Mouse (Mus musculus): Measurements from ENCODE around the gene Avpr1b. TPM values are rescaled to one million over a fixed set of nuclear protein-coding genes. Genes with fewer than 3 reads are reported as not detected.
"Not testable (repeated sequence)": the region's sequence is repeated elsewhere in the genome, so short reads cannot be mapped to it uniquely, and the experiment has no call there.

Avpr1b gene
- total RNA-seq, 2 experiments from 2014 or later: not detected

DNA sequence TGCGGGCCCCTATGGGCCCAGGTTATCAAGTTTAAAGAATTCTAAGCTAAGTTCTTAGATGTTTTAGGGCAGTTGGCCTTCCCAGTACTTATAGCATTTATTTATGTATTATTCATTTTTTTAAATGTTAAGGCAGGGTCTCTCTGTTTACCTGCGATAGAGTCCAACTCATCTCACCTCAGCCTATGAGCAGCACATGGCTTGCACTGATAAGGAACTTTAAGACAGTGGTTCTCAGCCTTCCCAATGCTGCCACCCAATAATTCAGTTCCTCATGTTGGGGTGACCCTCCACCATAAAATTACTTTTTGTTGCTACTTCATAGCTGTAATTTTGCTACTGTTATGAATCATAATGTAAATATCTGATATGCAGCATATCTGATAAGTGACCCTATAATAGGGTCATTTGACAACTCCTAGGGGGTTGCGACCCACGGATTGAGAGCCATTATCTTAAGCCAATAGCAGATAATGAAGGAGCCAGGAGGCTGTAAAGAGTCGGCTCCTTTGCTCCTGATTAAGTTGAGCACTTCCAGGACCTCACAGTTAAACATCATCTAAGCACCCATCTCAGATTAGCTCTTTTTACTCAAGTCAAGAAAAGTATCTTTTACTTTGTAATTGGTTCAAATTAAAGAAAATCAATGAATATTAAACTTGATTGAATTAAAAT, 17.6 kb downstream of the Avpr1b start:
- intact Hi-C loops (cut with DNase I): no loop called here
- no peak for DNase-seq

GRCm38 (mm10) chr1:131618576-131618975, 19.5 kb downstream of the Avpr1b start:
- intact Hi-C loops (cut with DNase I): no loop called here

GRCm38 (mm10) chr1:131619348-131619747, 20.3 kb downstream of the Avpr1b start:
- intact Hi-C loops (cut with DNase I): no loop called here
- no peak for DNase-seq

More at GRCm38 (mm10) chr1:131618576-131618975, 19.5 kb downstream of the Avpr1b start:
- DNase-seq: no peak

DNA sequence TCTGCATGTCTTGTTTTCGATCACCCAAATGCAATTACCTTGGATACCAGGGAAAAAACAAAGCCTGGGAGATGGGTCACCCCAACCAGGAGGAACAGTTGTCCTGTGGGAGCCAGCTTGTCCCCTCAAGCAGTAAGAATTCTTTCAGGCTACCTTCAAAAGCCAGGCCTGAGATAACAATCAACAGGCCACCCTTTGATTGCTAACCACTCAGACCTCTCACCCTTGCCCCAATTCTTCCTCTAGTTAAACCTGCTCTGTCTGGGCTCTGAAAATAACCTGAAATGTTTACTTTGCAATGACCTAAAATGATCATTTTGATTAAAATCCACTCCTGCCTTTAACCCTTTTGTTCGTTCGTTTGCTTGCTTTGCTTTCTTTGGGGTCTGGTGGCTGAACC, 24.6 kb downstream of the Avpr1b start:
- intact Hi-C loops (cut with DNase I): no loop called here
- no peak for DNase-seq

GRCm38 (mm10) chr1:131624175-131624835, 25.3 kb downstream of the Avpr1b start:
- intact Hi-C loops (cut with DNase I): no loop called here

GRCm38 (mm10) chr1:131626200-131626599, 27.2 kb downstream of the Avpr1b start:
- intact Hi-C loops (cut with DNase I): no loop called here
- DNase-seq: no peak

More at GRCm38 (mm10) chr1:131624175-131624835, 25.3 kb downstream of the Avpr1b start:
- no peak for DNase-seq

DNA sequence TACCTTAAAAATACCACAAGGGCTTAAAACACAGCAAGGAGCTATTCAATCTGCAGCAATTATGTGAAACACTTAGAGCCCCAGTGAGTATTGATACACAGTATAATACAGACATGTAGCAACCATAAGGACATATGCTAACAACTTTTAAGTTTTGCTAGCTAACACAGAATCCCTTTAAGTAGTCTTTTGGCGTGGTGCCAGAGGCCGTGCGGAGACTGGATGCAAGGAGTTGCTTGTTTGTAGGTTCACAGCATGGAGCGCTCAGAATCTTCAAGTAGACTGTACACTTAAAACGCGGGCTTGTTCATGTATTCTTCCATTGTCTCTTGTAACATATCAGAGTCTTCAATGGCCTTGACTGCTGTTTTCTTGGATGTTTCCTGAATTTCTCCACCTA, 33.2 kb downstream of the Avpr1b start:
- peak; percentile 44 for DNase-seq
- intact Hi-C loops (cut with DNase I): not testable (repeated sequence)

GRCm38 (mm10) chr1:131634495-131634894, 35.5 kb downstream of the Avpr1b start:
- intact Hi-C loops (cut with DNase I): no loop called here
- no peak for DNase-seq

DNA sequence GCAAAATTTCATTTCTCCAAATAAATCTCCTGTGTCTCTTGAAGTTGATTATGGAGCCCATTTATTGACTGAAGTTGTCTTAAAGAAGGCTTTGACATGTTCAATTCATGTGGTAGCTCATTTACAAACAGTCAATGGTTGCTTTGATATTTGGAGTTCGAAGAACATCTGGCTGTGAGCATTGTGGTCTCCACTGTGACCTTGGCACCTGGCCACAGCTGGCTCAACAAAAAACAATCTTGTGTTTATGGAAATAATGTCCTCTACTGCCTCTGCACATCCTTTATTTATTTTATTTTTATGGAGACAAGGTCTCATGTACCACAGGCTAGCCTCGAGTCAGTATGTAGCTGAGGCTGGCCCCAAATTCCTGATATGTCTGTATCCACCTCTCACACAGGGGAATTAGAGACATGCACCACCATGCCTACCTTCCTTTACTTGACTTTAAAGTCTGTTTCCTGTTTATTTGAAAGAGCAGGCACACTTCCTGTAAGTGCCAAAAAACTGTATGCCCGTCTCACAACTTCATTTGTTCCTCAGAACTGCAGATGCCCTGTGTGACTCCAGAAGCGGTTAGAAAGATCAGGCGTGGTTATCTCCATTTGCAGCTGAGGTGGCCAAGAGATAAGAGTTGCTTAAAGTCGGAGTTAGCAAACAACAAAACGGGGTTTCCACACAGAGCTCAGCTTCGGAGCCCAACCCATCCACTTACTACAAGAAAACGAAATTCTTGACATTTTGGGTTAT, 38.9 kb downstream of the Avpr1b start, which contains the start of gene Ctse:
Gene Ctse (plus strand): TSS at position 516 of the 750 bp plus-strand sequence.
- intact Hi-C loops (cut with DNase I): no loop called here
- DNase-seq: no peak

GRCm38 (mm10) chr1:131638541-131639421, 39.7 kb downstream of the Avpr1b start:
- no peak for DNase-seq
- intact Hi-C loops (cut with DNase I): no loop called here

DNA sequence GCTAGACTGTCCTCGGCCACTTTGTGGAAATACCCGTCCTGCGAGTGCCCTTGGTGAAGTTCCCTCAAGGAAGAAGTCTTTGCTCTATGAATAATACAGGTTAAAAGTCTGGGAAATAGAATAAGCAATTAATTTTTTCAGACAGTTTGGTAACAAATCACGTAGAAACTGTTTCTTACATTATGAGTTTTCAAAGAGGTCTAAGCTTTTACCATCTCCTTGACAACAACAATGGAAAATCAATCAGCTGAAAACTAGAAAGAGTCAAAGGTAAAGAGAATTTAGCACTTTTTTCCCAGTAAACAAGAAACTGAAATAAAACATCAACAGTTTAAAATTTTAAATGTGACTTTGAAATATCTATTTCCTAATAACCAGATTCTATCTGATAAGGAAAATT, 41.0 kb downstream of the Avpr1b start:
- intact Hi-C loops (cut with DNase I): no loop called here

DNA sequence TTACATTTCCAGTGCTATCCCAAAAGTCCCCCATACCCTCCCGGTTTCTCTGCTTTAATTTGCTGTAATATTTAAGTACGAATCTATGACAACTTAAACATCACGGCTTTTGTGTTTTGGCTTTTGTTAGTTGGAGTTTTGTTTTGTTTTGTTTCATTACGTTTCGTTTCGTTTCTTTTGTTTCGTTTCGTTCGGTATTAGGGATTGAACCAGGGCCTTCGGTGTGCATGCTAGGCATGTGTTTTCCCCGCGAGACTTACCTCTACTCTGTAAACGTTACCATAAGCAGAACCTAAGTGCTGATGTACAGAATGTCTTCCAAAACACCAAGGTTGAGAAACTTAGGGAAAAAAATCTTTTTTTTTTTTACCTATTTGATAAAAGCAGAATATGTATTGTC, 42.5 kb downstream of the Avpr1b start:
- no peak for DNase-seq
- intact Hi-C loops (cut with DNase I): no loop called here

More for the DNA sequence above, 41.0 kb downstream of the Avpr1b start:
- DNase-seq: no peak

GRCm38 (mm10) chr1:131642251-131642650, 43.2 kb downstream of the Avpr1b start:
- intact Hi-C loops (cut with DNase I): no loop called here
- no peak for DNase-seq

GRCm38 (mm10) chr1:131652670-131653443, 53.8 kb downstream of the Avpr1b start:
- intact Hi-C loops (cut with DNase I): loop anchor here (10.0 kb wide), 1 partner anchor 98 kb away; no protein-coding TSS in a partner anchor
- no peak for DNase-seq

- intact Hi-C loops (cut with DNase I): loop anchor here (10.0 kb wide), 1 partner anchor 101 kb away; no protein-coding TSS in a partner anchor
These were observed 56.6 kb downstream of the Avpr1b start for GRCm38 (mm10) chr1:131655601-131656000.

GRCm38 (mm10) chr1:131657945-131658354, 58.9 kb downstream of the Avpr1b start:
- intact Hi-C loops (cut with DNase I): loop anchor here (10.0 kb wide), 1 partner anchor 103 kb away; no protein-coding TSS in a partner anchor
- DNase-seq: peak; percentile 96

More at GRCm38 (mm10) chr1:131655601-131656000, 56.6 kb downstream of the Avpr1b start:
- DNase-seq: no peak

GRCm38 (mm10) chr1:131659512-131660085, 60.6 kb downstream of the Avpr1b start:
- intact Hi-C loops (cut with DNase I): loop anchor here (10.0 kb wide), 1 partner anchor 105 kb away; no protein-coding TSS in a partner anchor
- no peak for DNase-seq

GRCm38 (mm10) chr1:131660266-131660665, 61.2 kb downstream of the Avpr1b start:
- intact Hi-C loops (cut with DNase I): no loop called here
- no peak for DNase-seq

All from left cerebral cortex, postnatal 4 days (tissue).